Mouse (Mus musculus) forebrain, embryonic 14.5 days (tissue): Measurements from ENCODE around the gene Unc5a. TPM values are rescaled to one million over a fixed set of nuclear protein-coding genes. Genes with fewer than 3 reads are reported as not detected.
A peak's percentile ranks its signal among the peaks of the same experiment; 100 is the strongest.

ENCODE experiments used
- ATAC-seq: fragments of 200-750 bp; cut with Nextera tagmentation; 2 replicates; pipeline ENCODE4 v1.8.0; 2017; ENCODE audit warnings: mild to moderate bottlenecking, moderate library complexity
- DNase-seq: peaks from one replicate; pipeline ENCODE4 v3.0.0-alpha.2; 2015; ENCODE audit warnings: low spot score
- H3K27ac ChIP-seq: fragments of 300-500 bp; sonication (generic); 2 replicates; pipeline ENCODE4 v1.5.1; 2014; ENCODE audit warnings: low read depth, mild to moderate bottlenecking, control low read depth, low read length, moderate library complexity
- H3K27me3 ChIP-seq: fragments of 300-500 bp; sonication (generic); replicated peaks from 2 replicates; pipeline ENCODE4 v1.6.1; 2014; ENCODE audit warnings: low read length, control low read depth, mixed read lengths; ENCODE audit not compliant: control insufficient read depth, insufficient read depth
- H3K36me3 ChIP-seq: fragments of 300-500 bp; sonication (generic); 2 replicates; pipeline ENCODE4 v1.6.1; 2014; ENCODE audit warnings: low read length, control low read depth; ENCODE audit not compliant: control insufficient read depth, insufficient read depth
- H3K4me1 ChIP-seq: fragments of 300-500 bp; sonication (generic); 2 replicates; pipeline ENCODE4 v1.6.1; 2014; ENCODE audit warnings: antibody characterized with exemption, low read length, control low read depth; ENCODE audit not compliant: control insufficient read depth, insufficient read depth
- H3K4me2 ChIP-seq: fragments of 300-500 bp; sonication (generic); 2 replicates; pipeline ENCODE4 v1.6.1; 2014; ENCODE audit warnings: mild to moderate bottlenecking, control low read depth, low read length
- H3K4me3 ChIP-seq: fragments of 300-500 bp; sonication (generic); 2 replicates; pipeline ENCODE4 v1.5.1; 2014; ENCODE audit warnings: low read depth, low read length, control low read depth
- H3K9ac ChIP-seq: fragments of 300-500 bp; sonication (generic); 2 replicates; pipeline ENCODE4 v1.6.1; 2014; ENCODE audit warnings: mild to moderate bottlenecking, low read length, control low read depth, moderate library complexity
- H3K9me3 ChIP-seq: fragments of 300-500 bp; sonication (generic); replicated peaks from 2 replicates; pipeline ENCODE4 v1.6.1; 2016; ENCODE audit warnings: low read length, control low read depth, mixed read lengths; ENCODE audit not compliant: control insufficient read depth
- WGBS: fragments of 180-500 bp; shearing (Covaris S2); extraction: QIAGEN DNeasy Blood & Tissue Kit; methylation state at CpG from one replicate; pipeline ENCODE4 v1.1.7; 2014; 5-methylcytosine and 5-hydroxymethylcytosine counted together
- polyA plus RNA-seq: library from polyadenylated mRNA; unstranded; fragments of >200 nt; fragmentation: Nextera tagmentation; extraction: Ambion mirVana; gene quantifications from 2 replicates; pipeline ENCODE4 v1.2.1, GENCODE M21; 2014

Gene Unc5a
- polyA plus RNA-seq, 1 experiment from 2014 or later: 12.3 TPM

GRCm38 (mm10) chr13:54946406-54946805, 2.8 kb upstream of the Unc5a start:
- no peak for DNase-seq
- H3K4me1 ChIP-seq: peaks cover 15% of the 10 kb centered on the region
- ATAC-seq: no peak
- H3K4me3 ChIP-seq: no peak overlapping the region
- H3K4me2 ChIP-seq: no peak overlapping the region
- WGBS: 70% methylated on average over 1 of the region's 1 CpGs
- H3K36me3 ChIP-seq: no peaks in the 10 kb centered on the region
- no peak overlapping the region for H3K9ac ChIP-seq
- no peaks in the 10 kb centered on the region for H3K9me3 ChIP-seq
- no peak overlapping the region for H3K27ac ChIP-seq
- peaks cover 36% of the 10 kb centered on the region for H3K27me3 ChIP-seq

- Histone ChIP-seq H3K27ac (peak overlapping the region; percentile 89), H3K4me3 (peak overlapping the region; percentile 76), H3K36me3 (no peaks in the 10 kb centered on the region), H3K27me3 (peaks cover 50% of the 10 kb centered on the region), H3K4me2 (peak overlapping the region; percentile 99), H3K9ac (peak overlapping the region; percentile 82), H3K4me1 (peaks cover 9% of the 10 kb centered on the region), H3K9me3 (no peaks in the 10 kb centered on the region)
- DNase-seq (peak; percentile 56), ATAC-seq (peak; percentile 30)
- WGBS: under 1% methylated on average over 44 of the region's 44 CpGs
Measured at GRCm38 (mm10) chr13:54949592-54949991, 381 bp downstream of the Unc5a start.

GRCm38 (mm10) chr13:54950131-54950530, 920 bp downstream of the Unc5a start:
- Histone ChIP-seq H3K27me3 (peaks cover 50% of the 10 kb centered on the region), H3K4me3 (peak overlapping the region; percentile 76), H3K4me2 (peak overlapping the region; percentile 99), H3K27ac (no peak overlapping the region), H3K9ac (peak overlapping the region; percentile 82), H3K9me3 (no peaks in the 10 kb centered on the region), H3K36me3 (no peaks in the 10 kb centered on the region), H3K4me1 (peaks cover 5% of the 10 kb centered on the region)
- WGBS: 0% methylated on average over 9 of the region's 9 CpGs
- DNase-seq: no peak
- ATAC-seq: no peak

GRCm38 (mm10) chr13:54951166-54951565, 2.0 kb downstream of the Unc5a start:
- Histone ChIP-seq H3K9ac (peak overlapping the region; percentile 82; the same call in 1 of the 2 replicates), H3K4me3 (peak overlapping the region; percentile 76), H3K4me2 (peak overlapping the region; percentile 99), H3K36me3 (no peaks in the 10 kb centered on the region), H3K27ac (no peak overlapping the region), H3K27me3 (peaks cover 46% of the 10 kb centered on the region), H3K9me3 (no peaks in the 10 kb centered on the region), H3K4me1 (peaks cover 8% of the 10 kb centered on the region; the same call in 1 of the 2 replicates)
- ATAC-seq (no peak), DNase-seq (no peak)
- 46% methylated on average over 5 of the region's 5 CpGs for WGBS

DNA sequence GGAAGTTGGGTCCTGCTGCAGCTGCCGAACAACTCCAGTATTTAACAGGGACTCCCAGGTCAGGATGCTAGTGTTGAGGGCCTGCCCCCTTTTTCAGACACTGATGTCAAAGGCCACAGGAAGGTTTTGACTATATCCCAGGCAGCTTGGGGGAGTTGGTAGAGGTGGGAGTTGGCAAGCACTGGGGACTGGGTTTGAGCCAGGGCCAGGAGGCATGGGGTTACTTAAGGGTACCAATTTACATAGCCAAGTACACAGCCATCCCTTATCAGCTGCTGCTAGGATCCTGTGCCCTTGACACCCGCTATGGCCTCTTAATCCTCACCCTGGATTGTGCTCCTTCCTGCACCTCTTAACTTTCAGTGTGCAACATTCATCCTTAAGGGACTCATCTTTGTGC, 5.5 kb downstream of the Unc5a start:
- no peak overlapping the region for H3K9ac ChIP-seq
- no peak for DNase-seq
- no peak for ATAC-seq
- no peaks in the 10 kb centered on the region for H3K36me3 ChIP-seq
- no peak overlapping the region for H3K4me2 ChIP-seq
- no peak overlapping the region for H3K27ac ChIP-seq
- 63% methylated on average over 2 of the region's 2 CpGs for WGBS
- peaks cover 11% of the 10 kb centered on the region for H3K4me1 ChIP-seq
- peaks cover 21% of the 10 kb centered on the region for H3K27me3 ChIP-seq
- H3K9me3 ChIP-seq: no peaks in the 10 kb centered on the region
- H3K4me3 ChIP-seq: no peak overlapping the region

DNA sequence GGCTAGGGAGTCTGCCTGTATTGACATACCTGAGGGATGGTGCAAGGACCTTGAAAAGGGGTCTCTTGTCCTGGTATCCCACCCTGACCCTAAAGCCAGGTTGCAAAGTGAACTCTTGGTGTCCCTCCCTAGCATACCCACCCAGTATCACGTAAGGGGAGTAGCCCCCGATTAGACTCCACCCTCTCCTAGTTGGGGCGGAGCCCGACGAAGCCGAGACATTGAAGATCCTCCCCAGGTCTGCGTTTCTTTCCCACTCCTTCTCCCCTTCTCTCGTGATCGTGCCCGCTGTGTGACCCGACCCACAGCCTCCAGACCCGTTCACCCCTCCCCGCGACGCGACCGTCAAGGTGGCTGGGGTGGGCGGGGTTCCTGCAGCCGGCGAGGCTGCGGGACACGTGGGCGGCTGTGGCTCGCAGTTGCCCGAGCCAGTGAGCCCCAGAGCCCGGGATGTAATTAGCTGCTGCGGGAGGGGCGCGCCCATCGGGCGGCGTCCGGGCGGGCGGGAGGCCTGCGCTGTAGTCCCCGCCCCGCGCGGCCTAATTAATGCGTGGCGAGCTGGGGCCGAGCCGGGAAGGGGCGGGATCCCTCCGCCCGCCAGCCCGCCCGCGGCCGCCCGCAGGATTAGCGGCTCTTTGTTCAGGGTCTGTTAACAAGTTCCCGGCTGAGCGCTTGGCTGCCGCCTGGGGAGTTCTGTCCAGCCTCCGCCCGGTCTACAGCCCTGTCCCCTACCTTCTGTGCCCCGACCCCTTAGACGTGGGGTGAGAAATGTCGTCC, 6.7 kb downstream of the Unc5a start:
- Histone ChIP-seq H3K27me3 (peaks cover 19% of the 10 kb centered on the region), H3K36me3 (no peaks in the 10 kb centered on the region), H3K4me3 (peak overlapping the region; percentile 45), H3K4me2 (peak overlapping the region; percentile 82), H3K27ac (peak overlapping the region; percentile 70; the same call in 1 of the 2 replicates), H3K9me3 (no peaks in the 10 kb centered on the region), H3K4me1 (peaks cover 11% of the 10 kb centered on the region), H3K9ac (peak overlapping the region; percentile 75)
- DNase-seq (peak; percentile 91), ATAC-seq (peak; percentile 87)
- 1% methylated on average over 45 of the region's 61 CpGs for WGBS

- no peak overlapping the region for H3K4me2 ChIP-seq
- no peak overlapping the region for H3K4me3 ChIP-seq
- no peaks in the 10 kb centered on the region for H3K9me3 ChIP-seq
- no peak for DNase-seq
- no peak overlapping the region for H3K9ac ChIP-seq
- H3K27ac ChIP-seq: no peak overlapping the region
- H3K36me3 ChIP-seq: no peaks in the 10 kb centered on the region
- ATAC-seq: no peak
- 0 out of 2 replicates have a peak, but pooled peaks cover 8% of the 10 kb centered on the region for H3K27me3 ChIP-seq
- 75% methylated on average over 7 of the region's 7 CpGs for WGBS
- H3K4me1 ChIP-seq: peaks cover 6% of the 10 kb centered on the region
Measured at GRCm38 (mm10) chr13:54957281-54957680, 8.1 kb downstream of the Unc5a start.

DNA sequence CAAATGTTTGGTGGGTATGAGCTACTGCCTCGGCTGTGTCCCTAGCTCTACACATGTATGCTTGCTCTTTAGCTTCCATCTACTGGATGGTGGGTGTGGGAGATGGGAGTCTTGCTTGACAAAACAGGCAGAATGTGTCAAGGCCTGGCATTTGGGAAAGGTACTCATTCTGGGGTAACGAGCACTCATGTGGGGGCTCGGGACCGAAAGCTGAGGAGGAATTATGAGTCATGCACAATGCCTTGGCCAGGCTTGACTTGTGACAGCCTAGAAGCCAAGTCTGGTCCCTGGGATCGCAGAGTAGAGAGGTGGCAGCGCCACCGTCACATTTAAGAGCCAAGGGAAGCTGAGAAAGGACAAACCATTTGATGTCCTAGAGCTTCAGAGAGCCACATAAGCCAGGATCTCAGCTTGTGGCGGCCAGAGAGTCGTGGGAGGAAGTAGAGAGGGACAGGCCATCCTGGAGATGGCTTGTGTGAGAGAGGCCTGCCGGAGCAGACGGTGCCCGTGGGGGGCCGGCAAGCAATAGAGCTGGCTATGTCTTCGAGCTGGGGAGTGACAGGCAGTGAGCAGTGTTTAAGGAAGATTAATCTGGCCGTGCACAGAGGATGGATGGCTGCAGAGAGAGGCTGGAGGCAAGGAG, 10.0 kb downstream of the Unc5a start:
- WGBS: 33% methylated on average over 15 of the region's 15 CpGs
- no peak for DNase-seq
- H3K27ac ChIP-seq: no peak overlapping the region; the same call in 1 of the 2 replicates

DNA sequence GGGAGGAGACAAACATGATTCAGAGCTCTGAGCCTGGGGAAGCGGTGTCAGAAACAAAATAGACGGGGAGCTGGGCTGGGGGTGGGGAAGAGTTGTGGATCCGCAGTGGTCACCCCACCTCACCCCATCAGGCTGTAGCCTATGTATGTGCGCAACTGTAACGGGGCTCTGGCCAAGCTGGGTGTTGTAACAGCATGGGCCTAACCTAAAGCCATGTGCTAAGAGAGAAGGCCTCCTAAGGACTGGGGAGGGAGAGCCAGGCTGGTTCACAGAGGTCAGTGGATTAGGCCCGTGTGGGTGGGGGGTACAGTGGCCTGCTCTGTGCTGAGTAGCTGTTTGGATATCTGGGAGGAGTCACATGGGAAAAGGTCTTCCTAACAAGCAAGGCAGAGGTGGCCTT, 10.6 kb downstream of the Unc5a start:
- H3K4me3 ChIP-seq: no peak overlapping the region
- DNase-seq (no peak), ATAC-seq (no peak)
- no peaks in the 10 kb centered on the region for H3K36me3 ChIP-seq
- peaks cover 6% of the 10 kb centered on the region for H3K4me1 ChIP-seq
- WGBS: 56% methylated on average over 6 of the region's 6 CpGs
- no peaks in the 10 kb centered on the region for H3K9me3 ChIP-seq
- no peaks in the 10 kb centered on the region for H3K27me3 ChIP-seq
- H3K9ac ChIP-seq: no peak overlapping the region
- H3K27ac ChIP-seq: no peak overlapping the region; the same call in 1 of the 2 replicates
- no peak overlapping the region for H3K4me2 ChIP-seq

More for the DNA sequence above, 10.0 kb downstream of the Unc5a start:
- no peaks in the 10 kb centered on the region for H3K36me3 ChIP-seq
- ATAC-seq: no peak
- no peaks in the 10 kb centered on the region for H3K9me3 ChIP-seq
- H3K4me2 ChIP-seq: no peak overlapping the region
- H3K4me1 ChIP-seq: peaks cover 6% of the 10 kb centered on the region
- H3K4me3 ChIP-seq: no peak overlapping the region
- H3K9ac ChIP-seq: no peak overlapping the region; the same call in 1 of the 2 replicates
- 0 out of 2 replicates have a peak, but pooled peaks cover 4% of the 10 kb centered on the region for H3K27me3 ChIP-seq
